Mouse (Mus musculus) C3H10T1/2 (cell line): ENCODE results near the gene Snrnp200. TPM values are rescaled to one million over a fixed set of nuclear protein-coding genes. Genes with fewer than 3 reads are reported as not detected.

Source experiments
- polyA plus RNA-seq, 2 experiments: library from polyadenylated mRNA; unstranded; fragments of >200 nt; fragmentation: generic; extraction: Trizol; gene quantifications; one replicate each; pipeline ENCODE4 v1.2.1; 2012; ENCODE audit warnings: missing spikeins in 2 of 2

Snrnp200 gene
- polyA plus RNA-seq: 10 to 100 TPM; 15.7 to 46.6 TPM

DNA sequence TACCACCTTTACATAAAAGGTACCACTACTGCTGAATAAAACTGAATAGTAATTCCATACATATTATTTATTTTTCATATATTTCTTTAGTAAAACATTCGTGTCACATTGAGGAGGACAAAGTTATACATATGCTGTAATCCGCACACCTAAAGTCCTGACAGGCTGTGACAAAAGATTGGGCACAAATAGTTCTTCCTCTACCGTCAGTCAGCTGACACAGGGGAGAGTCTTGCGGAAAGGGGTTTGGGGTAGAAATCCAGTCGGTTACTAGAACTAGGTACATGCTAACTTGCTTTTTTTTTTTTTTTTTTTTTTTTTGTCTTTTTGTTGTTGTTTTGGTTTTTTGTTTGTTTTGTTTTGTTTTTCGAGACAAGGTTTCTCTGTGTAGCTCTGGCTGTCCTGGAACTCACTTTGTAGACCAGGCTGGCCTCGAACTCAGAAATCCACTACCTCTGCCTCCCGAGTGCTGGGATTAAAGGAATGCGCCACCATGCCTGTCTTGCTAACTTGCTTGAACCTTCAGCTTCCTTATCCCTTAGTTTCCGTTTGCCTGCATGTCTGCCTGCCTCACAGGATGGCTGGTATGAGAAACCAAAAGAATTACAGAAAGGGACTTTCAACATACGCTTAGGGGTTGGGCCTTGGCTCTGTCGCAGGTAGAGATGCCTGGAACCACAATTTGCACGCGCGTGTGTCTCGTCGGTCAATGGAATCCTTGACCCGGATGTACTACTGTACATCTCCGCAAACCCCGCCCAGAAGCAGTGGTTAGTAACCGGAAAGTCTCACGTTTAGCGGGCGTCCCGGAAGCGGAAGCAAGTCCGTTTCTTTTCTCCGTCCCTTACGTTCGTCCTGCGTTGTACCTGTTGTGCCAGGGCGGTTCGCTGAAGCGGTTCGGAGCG, at the start of gene Snrnp200, which contains the start of gene 1810024B03Rik:
TSS of gene Snrnp200 (plus strand) at position 840 of the 905 bp plus-strand sequence.
TSS of gene 1810024B03Rik (minus strand) at position 734 of the 905 bp plus-strand sequence.

GRCm38 (mm10) chr2:127247592-127248333, 39.6 kb downstream of the Snrnp200 start, which contains the start of the genes Ciao1 and Tmem127:
Gene Ciao1 (minus strand): TSS chr2:127247816.
Gene Tmem127 (plus strand): TSS chr2:127247908.

DNA sequence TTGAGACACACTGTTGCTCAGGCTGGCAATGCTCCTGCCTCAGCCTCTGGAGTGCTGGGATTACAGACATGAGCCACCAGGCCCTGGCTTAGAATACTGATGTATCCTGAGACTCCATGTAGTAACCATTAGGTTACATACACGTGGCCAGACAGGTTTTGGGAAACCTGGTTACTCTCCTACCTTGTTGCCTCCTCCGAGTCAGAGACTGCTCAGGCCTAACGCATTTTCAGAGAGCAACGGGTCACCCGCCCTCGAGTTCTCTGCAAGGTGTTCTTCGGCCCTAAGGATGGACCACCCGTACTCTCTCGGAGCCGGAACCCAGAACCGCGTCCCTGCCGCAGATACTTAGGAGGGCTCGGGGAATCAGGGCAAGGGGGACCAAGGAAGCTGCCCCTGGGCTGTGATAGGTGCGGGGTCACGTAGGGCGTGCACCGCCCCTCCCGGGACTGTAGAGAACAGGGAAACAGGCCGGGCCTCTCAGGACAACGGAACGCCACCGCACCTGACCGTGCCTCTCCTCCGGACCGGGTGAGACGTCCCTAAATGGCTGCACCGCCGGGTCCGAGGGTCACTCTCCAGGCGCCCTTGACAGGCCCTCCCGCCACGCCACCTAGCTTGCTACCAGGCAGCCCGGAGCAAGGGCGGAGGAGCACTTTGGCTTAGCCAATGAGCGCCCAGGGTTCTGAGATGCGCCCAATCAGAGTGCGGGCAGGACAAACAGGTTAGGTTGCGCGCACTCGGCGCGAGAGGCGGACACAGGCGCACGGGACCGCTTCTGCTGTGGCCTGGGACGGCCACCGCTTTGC, 61.5 kb downstream of the Snrnp200 start, which contains the start of gene Stard7:
TSS of gene Stard7 (plus strand) at position 728 of the 809 bp plus-strand sequence.

Other genes with a start within 250 kb of the Snrnp200 start
- 1 to 10 TPM in 1 of 2 experiments, under 1 TPM in 1; 0.09 to 1.3 TPM for gene Ap4e1, start 199.7 kb upstream of the Snrnp200 start, polyA plus RNA-seq
- gene Blvra, start 137.7 kb upstream of the Snrnp200 start, polyA plus RNA-seq: 10 to 100 TPM; 18.3 to 31.4 TPM
- gene Ncaph, start 74.4 kb upstream of the Snrnp200 start, polyA plus RNA-seq: 10 to 100 TPM in 1 of 2 experiments, 1 to 10 TPM in 1; 9.4 to 24.3 TPM
- gene Itpripl1, start 64.9 kb upstream of the Snrnp200 start, polyA plus RNA-seq: 1 to 10 TPM; 1.1 to 1.2 TPM
- 1 to 10 TPM in 1 of 2 experiments, under 1 TPM in 1; 0.53 to 1.9 TPM for gene 1810024B03Rik, start 106 bp upstream of the Snrnp200 start, polyA plus RNA-seq
- gene Ciao1, start 39.4 kb downstream of the Snrnp200 start, polyA plus RNA-seq: 10 to 100 TPM; 23.8 to 42.1 TPM
- 10 to 100 TPM in 1 of 2 experiments, 1 to 10 TPM in 1; 7.5 to 36.2 TPM for gene Tmem127, start 39.5 kb downstream of the Snrnp200 start, polyA plus RNA-seq
- gene Stard7, start 61.8 kb downstream of the Snrnp200 start, polyA plus RNA-seq: 10 to 100 TPM in 1 of 2 experiments, 1 to 10 TPM in 1; 6.1 to 17.6 TPM
- 1 to 10 TPM; 3.2 to 7.4 TPM for gene Dusp2, start 127.8 kb downstream of the Snrnp200 start, polyA plus RNA-seq
- gene Astl, start 130.3 kb downstream of the Snrnp200 start, polyA plus RNA-seq: under 1 TPM in 1 of 2 experiments, not detected in 1; 0.01 TPM
- under 1 TPM in 1 of 2 experiments, not detected in 1; 0.01 TPM for gene Adra2b, start 154.8 kb downstream of the Snrnp200 start, polyA plus RNA-seq
- under 1 TPM in 1 of 2 experiments, not detected in 1; 0.02 TPM for gene Gpat2, start 216.8 kb downstream of the Snrnp200 start, polyA plus RNA-seq
- gene Fahd2a, start 236.2 kb downstream of the Snrnp200 start, polyA plus RNA-seq: under 1 TPM; 0.57 to 0.73 TPM